Mouse (Mus musculus) MEL (cell line): ENCODE measurements around the gene C1ra.

Source experiments
- E2F4 ChIP-seq: IDR thresholded peaks from 2 replicates; pipeline ENCODE4 v1.6.1; 2011; ENCODE audit warnings: low read depth, low read length, improper control_type of control experiment, borderline replicate concordance
- TCF12 ChIP-seq: IDR thresholded peaks from 2 replicates; pipeline ENCODE4 v1.6.1; 2014; ENCODE audit warnings: low read depth, mild to moderate bottlenecking, inconsistent platforms, low read length, improper control_type of control experiment, moderate library complexity

DNA sequence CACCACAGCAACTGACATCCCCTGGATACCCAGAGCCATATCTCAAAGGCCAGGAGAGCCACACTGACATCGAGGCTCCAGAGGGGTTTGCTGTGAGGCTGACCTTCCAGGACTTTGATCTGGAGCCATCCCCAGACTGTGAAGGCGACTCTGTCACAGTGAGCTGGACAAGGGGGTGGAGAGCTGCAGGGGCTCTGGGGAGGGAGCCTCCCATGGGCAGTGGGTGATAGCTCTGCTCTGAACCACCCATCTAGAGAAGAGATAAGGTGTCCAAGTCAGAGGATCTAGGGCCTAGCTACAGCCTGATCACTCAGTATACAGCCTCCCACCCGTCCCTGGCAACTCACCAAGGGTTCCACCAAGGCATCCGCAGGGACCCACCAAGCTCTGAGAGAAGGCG, 18.3 kb upstream of the C1ra start:
- TF ChIP-seq TCF12 (no peak), E2F4 (no peak)
